Mouse (Mus musculus) heart, postnatal 0 days (tissue): Measurements from ENCODE around the gene Ttn. TPM values are rescaled to one million over a fixed set of nuclear protein-coding genes. Genes with fewer than 3 reads are reported as not detected.

ENCODE experiments used
- ATAC-seq: fragments of 200-750 bp; cut with Nextera tagmentation; 2 replicates; pipeline ENCODE4 v1.8.0; 2017; ENCODE audit warnings: low read depth, moderate number of reproducible peaks, moderate library complexity; ENCODE audit not compliant: insufficient read depth
- DNase-seq: peaks from one replicate; pipeline ENCODE4 v3.0.0-alpha.2; 2016; ENCODE audit warnings: low spot score
- H3K27ac ChIP-seq: fragments of 300-500 bp; sonication (generic); 2 replicates; pipeline ENCODE4 v1.5.1; 2014; ENCODE audit warnings: low read depth, mild to moderate bottlenecking
- H3K27me3 ChIP-seq: fragments of 300-500 bp; sonication (generic); 2 replicates; pipeline ENCODE4 v1.6.1; 2014; ENCODE audit warnings: low read length, mixed read lengths; ENCODE audit not compliant: control insufficient read depth, insufficient read depth
- H3K36me3 ChIP-seq: fragments of 300-500 bp; sonication (generic); replicated peaks from 2 replicates; pipeline ENCODE4 v1.6.1; 2014; ENCODE audit warnings: low read length, mixed read lengths; ENCODE audit not compliant: control insufficient read depth, insufficient read depth
- H3K4me1 ChIP-seq: fragments of 300-500 bp; sonication (generic); 2 replicates; pipeline ENCODE4 v1.6.1; 2014; ENCODE audit warnings: antibody characterized with exemption; ENCODE audit not compliant: control insufficient read depth, insufficient read depth
- H3K4me2 ChIP-seq: fragments of 300-500 bp; sonication (generic); 2 replicates; pipeline ENCODE4 v1.6.1; 2014; ENCODE audit warnings: low read depth, mild to moderate bottlenecking, low read length, moderate library complexity
- H3K4me3 ChIP-seq: fragments of 300-500 bp; sonication (generic); 2 replicates; pipeline ENCODE4 v1.5.1; 2014; ENCODE audit warnings: low read depth, low read length
- H3K9ac ChIP-seq: fragments of 300-500 bp; sonication (generic); replicated peaks from 2 replicates; pipeline ENCODE4 v1.6.1; 2014; ENCODE audit warnings: low read depth, low read length, mixed read lengths
- H3K9me3 ChIP-seq: fragments of 300-500 bp; sonication (generic); replicated peaks from 2 replicates; pipeline ENCODE4 v1.6.1; 2016; ENCODE audit warnings: low read length; ENCODE audit not compliant: control insufficient read depth
- CTCF ChIP-seq: IDR thresholded peaks from 2 replicates; pipeline ENCODE4 v1.5.1; 2016; ENCODE audit warnings: antibody characterized with exemption, control low read depth, low read depth
- EP300 ChIP-seq: IDR thresholded peaks from 2 replicates; pipeline ENCODE4 v1.6.1; 2016; ENCODE audit warnings: antibody characterized with exemption, low read depth
- WGBS: fragments of 180-500 bp; shearing (Covaris S2); extraction: QIAGEN DNeasy Blood & Tissue Kit; methylation state at CpG from one replicate; pipeline ENCODE4 v1.1.7; 2014; 5-methylcytosine and 5-hydroxymethylcytosine counted together
- polyA plus RNA-seq: library from polyadenylated mRNA; unstranded; fragments of >200 nt; fragmentation: Nextera tagmentation; extraction: Ambion mirVana; gene quantifications from 2 replicates; pipeline ENCODE4 v1.2.1, GENCODE M21; 2015
- total RNA-seq: library from RNA; depleted of rRNA; stranded (reverse); fragments of >200 nt; gene quantifications from 2 replicates; pipeline ENCODE4 v1.2.3, GENCODE M21; 2014; ENCODE audit warnings: low replicate concordance

Ttn gene
- total and polyA plus RNA-seq, 2 experiments from 2014 or later = 700 to 959 TPM

GRCm38 (mm10) chr2:76807284-76807683 is 175.1 kb downstream of the Ttn start:
- peak overlapping the region; percentile 51 for H3K4me2 ChIP-seq
- peaks cover 54% of the 10 kb centered on the region for H3K36me3 ChIP-seq
- no peaks in the 10 kb centered on the region for H3K4me1 ChIP-seq
- peak overlapping the region; percentile 52; the same call in 1 of the 2 replicates for H3K9ac ChIP-seq
- peak overlapping the region; percentile 90 for H3K27ac ChIP-seq
- 22% methylated on average over 7 of the region's 7 CpGs for WGBS
- TF ChIP-seq EP300 (no peak), CTCF (no peak)
- no peaks in the 10 kb centered on the region for H3K9me3 ChIP-seq
- peak; percentile 55 for DNase-seq
- H3K27me3 ChIP-seq = no peaks in the 10 kb centered on the region
- ATAC-seq = peak; percentile 74
- H3K4me3 ChIP-seq = peak overlapping the region; percentile 47

GRCm38 (mm10) chr2:76806861-76807260 is 175.5 kb downstream of the Ttn start:
- DNase-seq (peak; percentile 44), ATAC-seq (peak; percentile 54)
- no peak for TF ChIP-seq CTCF
- no peak for TF ChIP-seq EP300
- Histone ChIP-seq H3K4me1 (no peaks in the 10 kb centered on the region), H3K4me3 (peak overlapping the region; percentile 47), H3K36me3 (peaks cover 54% of the 10 kb centered on the region), H3K27me3 (no peaks in the 10 kb centered on the region), H3K9me3 (no peaks in the 10 kb centered on the region), H3K27ac (peak overlapping the region; percentile 90), H3K9ac (peak overlapping the region; percentile 52), H3K4me2 (peak overlapping the region; percentile 51)
- WGBS = 34% methylated on average over 9 of the region's 9 CpGs

GRCm38 (mm10) chr2:76806376-76806775 is 176.0 kb downstream of the Ttn start:
- DNase-seq (peak; percentile 67), ATAC-seq (peak; percentile 72)
- H3K4me1 ChIP-seq = no peaks in the 10 kb centered on the region
- no peaks in the 10 kb centered on the region for H3K27me3 ChIP-seq
- H3K36me3 ChIP-seq = peaks cover 54% of the 10 kb centered on the region
- H3K9me3 ChIP-seq = no peaks in the 10 kb centered on the region
- TF ChIP-seq EP300 = peak; percentile 60; the same call in 1 of the 2 replicates
- no peak for TF ChIP-seq CTCF
- 20% methylated on average over 4 of the region's 4 CpGs for WGBS
- peak overlapping the region; percentile 51 for H3K4me2 ChIP-seq
- peak overlapping the region; percentile 52 for H3K9ac ChIP-seq
- H3K4me3 ChIP-seq = peak overlapping the region; percentile 47
- peak overlapping the region; percentile 90 for H3K27ac ChIP-seq

- WGBS = 35% methylated on average over 5 of the region's 5 CpGs
- H3K4me2 ChIP-seq = peak overlapping the region; percentile 51
- TF ChIP-seq CTCF (no peak), EP300 (no peak)
- DNase-seq (no peak), ATAC-seq (no peak)
- H3K9ac ChIP-seq = peak overlapping the region; percentile 25; the same call in 1 of the 2 replicates
- H3K4me3 ChIP-seq = peak overlapping the region; percentile 47
- H3K4me1 ChIP-seq = no peaks in the 10 kb centered on the region
- H3K27me3 ChIP-seq = no peaks in the 10 kb centered on the region
- H3K27ac ChIP-seq = peak overlapping the region; percentile 90; the same call in 1 of the 2 replicates
- H3K36me3 ChIP-seq = peaks cover 53% of the 10 kb centered on the region
- no peaks in the 10 kb centered on the region for H3K9me3 ChIP-seq
These were observed 177.0 kb downstream of the Ttn start for GRCm38 (mm10) chr2:76805191-76805892.

- H3K9ac ChIP-seq = no peak overlapping the region
- H3K27me3 ChIP-seq = no peaks in the 10 kb centered on the region
- TF ChIP-seq CTCF (no peak), EP300 (no peak)
- no peak for DNase-seq
- 90% methylated on average over 12 of the region's 12 CpGs for WGBS
- H3K27ac ChIP-seq = no peak overlapping the region
- H3K4me3 ChIP-seq = no peak overlapping the region
- H3K9me3 ChIP-seq = no peaks in the 10 kb centered on the region
- H3K4me2 ChIP-seq = no peak overlapping the region
- ATAC-seq = no peak
- no peaks in the 10 kb centered on the region for H3K4me1 ChIP-seq
- H3K36me3 ChIP-seq = peaks cover 81% of the 10 kb centered on the region
These were observed 198.2 kb downstream of the Ttn start for GRCm38 (mm10) chr2:76784171-76784570.
